Mouse (Mus musculus): Measurements from ENCODE around the gene Kiss1. TPM values are rescaled to one million over a fixed set of nuclear protein-coding genes. Genes with fewer than 3 reads are reported as not detected.

The Kiss1 gene
- not detected for total RNA-seq (2021)
- long read RNA-seq, experiment 1, result 0 reads
- long read RNA-seq, experiment 2, result 0 reads

DNA sequence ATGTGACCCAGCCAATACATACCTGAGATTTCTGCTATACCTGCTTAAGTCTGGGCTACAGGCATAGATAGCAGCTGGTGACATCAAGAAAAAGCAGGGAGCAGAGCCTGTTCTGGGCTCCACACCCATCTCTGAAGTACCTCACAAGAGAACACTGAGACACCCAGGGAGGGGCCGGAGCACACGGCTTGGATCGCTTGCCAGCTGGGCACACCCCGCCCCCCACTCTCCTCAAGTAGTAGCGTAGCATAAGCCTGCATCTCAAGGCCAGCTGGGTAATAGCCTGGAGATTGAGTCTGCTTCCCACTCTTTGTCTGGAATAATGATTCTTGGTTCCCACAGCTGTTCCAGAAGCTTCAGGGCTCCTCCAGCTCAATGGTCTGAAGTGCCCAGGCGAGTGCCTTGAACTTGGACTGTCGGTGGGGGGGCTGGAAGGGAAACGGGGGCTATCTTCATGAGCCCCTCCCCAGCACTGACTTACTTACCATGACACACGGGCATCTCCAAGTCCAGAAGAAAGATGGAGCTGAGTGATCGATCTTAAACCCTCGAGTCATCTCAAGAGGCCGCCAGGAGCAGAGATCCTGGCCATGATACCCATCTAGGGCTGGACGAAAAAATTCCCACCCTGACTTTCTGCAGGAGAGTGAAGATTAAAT is at the start of gene Kiss1:
Kiss1 (plus strand) TSS at position 609 of the 659 bp plus-strand sequence.
- DNase-seq (ENCODE audit: low spot score in 2 of 2), result no peak

DNA sequence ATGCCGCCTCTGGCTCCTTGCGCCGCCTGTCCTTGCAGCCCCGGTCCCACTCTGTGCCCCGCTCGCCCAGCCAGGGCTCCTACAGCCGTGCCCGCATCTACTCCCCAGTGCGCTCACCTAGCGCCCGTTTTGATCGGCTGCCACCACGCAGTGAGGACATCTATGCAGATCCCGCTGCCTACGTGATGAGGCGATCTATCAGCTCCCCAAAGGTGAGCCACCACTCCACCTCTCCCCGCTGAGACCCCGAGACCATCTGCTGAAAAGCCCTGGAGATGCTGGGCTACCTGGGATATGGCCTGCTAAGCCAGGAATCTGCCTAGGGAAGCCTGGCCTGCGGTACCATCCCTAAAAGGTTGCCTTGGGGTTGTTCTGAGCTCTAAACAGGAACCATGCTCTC is 47.5 kb upstream of the Kiss1 start:
- no peak for DNase-seq (ENCODE audit: low spot score in 2 of 2)

GRCm38 (mm10) chr1:133276983-133277382 is 44.7 kb upstream of the Kiss1 start:
- no peak for DNase-seq (ENCODE audit: low spot score in 2 of 2)

- no peak for DNase-seq (ENCODE audit: low spot score in 2 of 2)
Measured at GRCm38 (mm10) chr1:133278539-133278938, 43.1 kb upstream of the Kiss1 start.

DNA sequence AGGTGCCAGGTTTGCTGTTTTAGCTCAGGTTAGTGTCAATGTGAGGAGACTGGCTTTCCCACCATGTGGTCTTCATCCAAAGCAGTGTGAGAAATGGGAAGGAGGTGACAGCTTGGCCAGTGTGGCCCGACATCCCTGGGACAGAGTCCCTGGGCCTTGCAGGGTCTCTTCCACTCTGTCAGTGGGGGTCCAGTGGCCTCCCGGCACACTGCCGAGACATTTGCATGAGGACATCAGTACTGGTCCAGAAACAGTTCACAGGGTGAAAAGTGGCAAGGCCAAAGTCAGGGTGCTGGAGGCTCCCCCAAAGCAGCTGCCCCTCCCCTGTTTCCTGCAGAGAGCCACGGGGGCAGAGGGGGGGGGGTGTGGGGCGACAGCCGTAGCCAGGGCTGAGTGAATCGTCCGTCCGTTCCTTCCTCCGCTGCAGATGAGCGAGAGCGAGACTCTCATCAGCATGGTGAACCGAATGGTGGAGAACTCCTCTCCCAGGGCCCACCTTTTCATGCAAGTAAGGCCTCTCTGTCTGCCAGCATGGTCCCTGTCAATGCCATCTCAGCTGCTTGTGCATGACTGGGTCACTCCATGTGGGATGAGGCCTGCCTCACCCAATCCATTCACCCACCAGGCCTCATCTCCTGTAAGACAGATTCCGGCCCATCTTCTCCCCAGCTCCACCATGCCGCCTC is 42.6 kb upstream of the Kiss1 start:
- DNase-seq (ENCODE audit: low spot score in 2 of 2), result no peak

- peak; percentile 61 to 63 for DNase-seq (ENCODE audit: low spot score in 2 of 2)
Measured at GRCm38 (mm10) chr1:133279632-133280093, 42.0 kb upstream of the Kiss1 start.

DNA sequence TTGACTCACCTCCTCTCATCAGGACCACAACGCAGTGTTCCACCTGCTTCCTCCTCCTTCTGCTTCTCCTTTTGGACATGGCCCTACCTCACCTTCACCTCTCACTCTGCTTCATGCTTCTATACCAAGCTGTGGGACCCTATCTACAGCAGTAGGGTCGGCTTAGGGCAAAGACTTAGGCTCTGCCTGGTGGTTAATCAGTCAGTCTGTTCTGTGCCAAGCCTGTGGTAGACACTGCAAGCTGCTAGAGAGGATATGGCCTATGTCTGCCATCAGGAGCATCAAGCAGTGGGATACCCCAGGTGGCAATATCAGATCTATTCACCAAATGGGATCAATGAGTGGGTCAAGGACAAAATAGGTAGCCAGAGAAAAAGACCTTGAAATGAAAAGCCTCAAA is 41.1 kb upstream of the Kiss1 start:
- DNase-seq (ENCODE audit: low spot score in 2 of 2), result no peak

DNA sequence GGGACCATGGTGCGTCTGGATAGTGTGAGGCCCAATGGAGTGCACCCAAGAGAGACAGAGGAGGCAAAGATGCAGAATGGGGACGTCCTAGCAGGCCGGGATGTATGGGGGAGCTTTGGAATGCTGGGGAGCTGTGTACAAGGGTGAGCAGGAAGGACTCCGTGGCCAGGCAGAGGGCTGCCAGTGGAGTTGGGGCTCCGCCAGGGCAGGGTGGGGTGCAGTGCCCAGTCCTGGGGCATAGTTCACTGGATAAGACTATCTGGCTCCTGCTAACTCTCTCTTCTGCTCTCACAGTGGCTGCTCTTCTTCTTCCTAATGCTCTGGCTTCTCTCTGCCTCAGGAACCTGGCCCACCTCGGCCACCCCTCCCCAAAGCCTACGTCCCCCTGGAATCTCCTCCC is 35.8 kb upstream of the Kiss1 start:
- no peak for DNase-seq (ENCODE audit: low spot score in 2 of 2)

DNA sequence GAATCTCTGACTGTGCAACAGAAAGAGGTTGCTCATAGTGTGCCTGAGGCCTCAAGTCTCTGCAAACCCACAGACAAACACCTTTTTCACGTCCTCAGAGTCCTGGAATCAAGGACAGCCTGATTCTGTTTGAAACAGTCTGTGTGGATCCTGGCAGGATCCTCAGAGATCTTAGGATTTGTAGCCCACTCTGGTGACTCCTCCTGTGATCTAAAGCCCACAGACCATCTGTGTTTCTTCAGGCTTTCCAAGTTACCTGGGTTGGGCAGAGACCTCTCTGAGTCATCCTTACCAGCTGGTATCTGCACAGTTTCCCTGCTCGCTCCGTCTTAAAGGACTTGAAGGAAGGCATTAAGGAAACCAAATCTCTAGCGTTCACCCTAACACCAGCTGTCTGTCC is 34.6 kb upstream of the Kiss1 start:
- peak; percentile 58 to 66 for DNase-seq (ENCODE audit: low spot score in 2 of 2)

DNA sequence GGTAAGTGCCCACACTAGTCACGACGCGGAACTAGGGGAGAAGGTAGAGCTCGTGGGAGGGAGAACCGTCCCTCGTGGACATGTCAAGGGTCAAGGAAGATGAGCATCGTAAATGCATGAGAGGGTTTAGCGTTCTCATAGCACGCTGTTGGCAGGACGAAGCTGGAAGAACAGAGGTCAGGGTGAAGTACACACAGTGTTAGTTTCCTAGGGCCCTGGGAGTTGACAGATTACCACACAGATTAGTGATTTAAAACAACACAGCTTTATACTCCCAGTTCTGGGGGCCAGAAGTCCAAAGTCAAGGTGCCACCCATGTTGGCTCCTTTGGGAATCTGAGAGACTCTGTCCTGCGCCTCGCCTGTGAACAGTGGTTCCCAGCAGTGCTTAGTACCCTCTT is 33.8 kb upstream of the Kiss1 start:
- no peak for DNase-seq (ENCODE audit: low spot score in 2 of 2)

DNA sequence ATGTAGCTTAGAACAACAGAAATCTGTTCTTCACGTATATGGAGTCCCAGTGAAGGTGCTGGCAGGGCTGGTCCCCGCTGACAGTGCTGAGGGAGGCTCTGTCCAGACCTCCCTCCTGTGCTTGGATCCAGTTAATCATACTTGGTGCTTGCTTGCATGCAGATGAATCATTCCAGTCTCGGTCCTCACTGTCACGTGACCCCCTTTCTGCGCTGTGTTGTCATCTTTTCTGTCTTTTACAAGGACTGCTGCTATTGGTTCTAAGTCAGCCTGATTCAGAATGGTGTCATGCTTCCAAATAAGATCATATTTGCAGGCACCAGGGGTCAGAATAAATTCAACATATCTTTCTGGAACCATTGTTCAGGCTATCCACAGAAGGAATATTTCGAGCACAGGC is 29.8 kb upstream of the Kiss1 start:
- no peak for DNase-seq (ENCODE audit: low spot score in 2 of 2)

- DNase-seq (ENCODE audit: low spot score in 2 of 2), result no peak
Measured at GRCm38 (mm10) chr1:133292608-133293007, 29.1 kb upstream of the Kiss1 start.

DNA sequence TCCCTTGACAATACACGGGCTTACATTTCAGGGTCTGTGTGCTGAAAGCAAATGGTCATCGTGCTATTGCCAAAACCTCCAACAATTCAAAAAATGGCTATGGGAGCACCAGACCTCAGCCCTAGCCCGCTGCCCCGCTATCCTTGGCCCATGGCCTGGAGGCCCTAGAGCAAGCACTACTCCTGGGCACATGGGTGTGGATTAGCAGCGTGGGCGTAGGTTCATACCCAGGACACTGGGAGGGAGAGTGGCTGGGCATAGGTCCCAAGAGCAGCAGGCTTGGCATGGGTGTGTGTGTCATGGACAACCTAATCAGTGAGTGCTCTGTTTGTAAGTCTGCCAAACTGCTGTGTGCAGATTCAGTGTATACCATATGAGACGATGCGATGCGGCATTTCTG is 25.3 kb upstream of the Kiss1 start:
- DNase-seq (ENCODE audit: low spot score in 2 of 2), result no peak

DNA sequence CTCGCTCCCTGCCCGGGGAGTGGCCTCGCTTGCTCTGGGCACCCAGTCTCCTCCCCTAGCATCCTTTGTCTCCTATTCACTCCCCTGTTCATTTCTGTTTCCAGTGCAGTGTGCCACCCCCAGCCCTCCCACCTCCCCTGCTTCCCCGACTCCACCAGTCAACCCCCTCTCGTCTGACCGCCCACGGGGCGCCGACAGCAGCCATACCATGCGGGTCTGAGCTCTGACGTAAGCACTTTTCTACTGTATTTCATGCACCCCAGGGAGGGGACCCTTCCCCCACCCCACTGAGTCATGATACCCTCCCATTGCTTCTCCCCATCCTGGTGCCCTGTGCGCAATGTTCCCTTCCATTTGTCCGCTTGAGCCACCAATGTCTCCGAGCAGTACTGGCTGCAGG is 22.9 kb upstream of the Kiss1 start:
- DNase-seq (ENCODE audit: low spot score in 2 of 2), result peak; percentile 27 to 67

- DNase-seq (ENCODE audit: low spot score in 2 of 2), result no peak
Measured at GRCm38 (mm10) chr1:133302540-133302939, 19.1 kb upstream of the Kiss1 start.

DNA sequence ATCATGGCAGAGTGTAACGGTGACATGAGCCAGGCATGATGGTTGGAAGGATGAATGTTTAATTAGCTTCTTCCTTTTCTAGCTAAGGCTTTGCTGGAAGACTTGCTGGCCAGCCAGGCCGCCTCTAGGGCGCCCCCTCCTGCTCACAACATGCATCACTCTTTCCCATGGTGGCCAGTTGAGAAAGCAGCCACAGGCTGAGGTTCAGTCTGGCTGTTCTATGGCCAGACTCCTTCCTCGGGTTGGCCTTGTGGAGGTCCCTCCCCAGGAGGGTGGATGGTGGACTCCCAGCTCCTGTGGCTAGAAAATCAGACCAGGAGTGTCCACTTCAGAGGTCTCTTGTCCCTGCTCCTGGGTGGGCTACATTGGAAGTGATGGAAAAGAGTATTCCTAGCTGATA is 14.8 kb upstream of the Kiss1 start:
- DNase-seq (ENCODE audit: low spot score in 2 of 2), result peak; percentile 81 to 85

DNA sequence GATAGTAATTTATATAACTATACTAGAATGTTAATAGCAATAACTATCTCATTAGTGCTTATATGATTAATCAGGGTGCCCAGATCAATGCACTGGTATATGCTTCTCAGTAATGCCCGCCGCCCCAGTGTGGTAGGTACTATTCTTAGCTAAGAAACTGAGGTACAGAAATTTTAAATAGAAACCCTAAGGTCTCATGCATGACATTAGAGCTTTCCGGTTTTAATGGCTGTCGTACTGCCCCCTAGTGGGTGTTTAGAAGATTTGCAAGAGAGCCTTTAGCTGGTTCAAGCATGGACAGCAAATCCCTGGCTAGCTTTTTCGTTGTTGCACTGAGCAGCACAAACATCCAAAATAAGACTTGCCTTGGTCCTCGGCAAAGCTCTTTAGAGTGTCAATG is 14.4 kb upstream of the Kiss1 start:
- DNase-seq (ENCODE audit: low spot score in 2 of 2), result peak in 1 of 2 experiments; percentile 37

GRCm38 (mm10) chr1:133309652-133310267 is 11.9 kb upstream of the Kiss1 start, which contains the start of gene Golt1a:
Golt1a (plus strand) TSS chr1:133309800.
- DNase-seq (ENCODE audit: low spot score in 2 of 2), result no peak

DNA sequence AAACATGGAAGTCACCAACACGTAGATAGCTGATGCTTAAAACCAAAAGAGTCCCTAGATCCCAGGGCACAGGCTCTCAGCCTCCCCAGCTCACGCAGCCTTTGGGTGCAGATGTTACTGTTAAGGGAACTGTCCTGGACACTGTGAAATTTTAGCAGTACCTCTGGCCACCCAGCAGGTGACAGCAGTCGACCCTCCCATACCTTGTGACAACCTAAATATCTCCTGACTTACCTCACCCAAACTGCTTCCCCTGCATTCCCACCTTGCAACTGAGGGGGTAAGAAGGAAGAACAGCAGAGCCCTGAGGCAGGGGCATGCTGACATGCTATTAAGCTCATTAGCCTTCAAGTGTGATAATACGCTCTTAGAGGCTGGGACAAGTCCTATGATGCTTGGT is 10.4 kb upstream of the Kiss1 start:
- no peak for DNase-seq (ENCODE audit: low spot score in 2 of 2)

GRCm38 (mm10) chr1:133311946-133312345 is 9.7 kb upstream of the Kiss1 start:
- peak; percentile 69 to 82 for DNase-seq (ENCODE audit: low spot score in 2 of 2)

- peak; percentile 70 to 75 for DNase-seq (ENCODE audit: low spot score in 2 of 2)
Measured at GRCm38 (mm10) chr1:133314364-133314763, 7.3 kb upstream of the Kiss1 start.

GRCm38 (mm10) chr1:133315775-133316174 is 5.9 kb upstream of the Kiss1 start:
- no peak for DNase-seq (ENCODE audit: low spot score in 2 of 2)
